Mouse (Mus musculus): Measurements from ENCODE around the gene Stard3nl. TPM values are rescaled to one million over a fixed set of nuclear protein-coding genes. Genes with fewer than 3 reads are reported as not detected.

Gene Stard3nl
- total RNA-seq (2012; rRNA removed) (22.7 and 25.2 TPM in 2 replicates), total RNA-seq (2014; rRNA removed) (35.3 and 38.1 TPM in 2 replicates), polyA plus RNA-seq (2012; ENCODE audit: insufficient read length, low read depth) (30.5 and 35.3 TPM in 2 replicates)

- Histone ChIP-seq H3K79me2 (replicated peaks; ENCODE audit: control insufficient read depth, extremely low read depth, insufficient read depth, poor library complexity, severe bottlenecking) (0 out of 2 replicates have a peak, but pooled peaks cover 3% of the 10 kb centered on the region), H3K27ac (ENCODE audit: insufficient read depth, low read depth) (peak within 1 kb of the TSS; percentile 42; the same call in 1 of the 2 replicates), H3K27me3 (replicated peaks) (no peaks in the 10 kb centered on the region), H3K4me2 (ENCODE audit: insufficient read depth, low read depth, poor library complexity, severe bottlenecking) (peak within 1 kb of the TSS; percentile 36; the same call in 1 of the 2 replicates), H3K4me3 (replicated peaks in 1 of 3; ENCODE audit: low read depth in 2 of 3, low read length in 2 of 3, poor library complexity in 1 of 3) (peak within 1 kb of the TSS; percentile 80 to 90 (median 88)), H3K9me3 (replicated peaks; ENCODE audit: low read length) (no peaks in the 10 kb centered on the region), H3K4me1 (ENCODE audit: control insufficient read depth in 1 of 2, insufficient read depth in 2 of 2) (peaks cover 11 to 28% of the 10 kb centered on the region in 2 experiments), H3K9ac (ENCODE audit: insufficient read depth, low read depth) (peak within 1 kb of the TSS; percentile 87), H3K36me3 (replicated peaks in 1 of 2; ENCODE audit: control insufficient read depth in 1 of 2, insufficient read depth in 1 of 2, low read length in 1 of 2) (peaks cover 0 to 13% of the 10 kb centered on the region in 2 experiments)
- dilution Hi-C loops (cut with MboI; ENCODE audit: extremely low pct_ligation_motif_present, extremely low pct_unique_long_range_greater_than_20kb, low sequenced_read_pairs), result no loop called here
- peak; percentile 97 for DNase-seq (ENCODE audit: extremely low read depth)
- in situ Hi-C loops (cut with MboI; ENCODE audit: low pct_ligation_motif_present, low pct_unique_long_range_greater_than_20kb, low sequenced_read_pairs), result no loop called here
- no peak for TF ChIP-seq KAT2A (IDR thresholded peaks at IDR 0.05; ENCODE audit: insufficient replicate concordance, low read length)
- TF ChIP-seq ELF1 (IDR thresholded peaks at IDR 0.05; ENCODE audit: low read depth, low read length), result no peak; the same call in 1 of the 2 replicates
- peak; percentile 77 for TF ChIP-seq NELFE (IDR thresholded peaks at IDR 0.05; ENCODE audit: low read depth, low read length)
- TF ChIP-seq RAD21 (IDR thresholded peaks at IDR 0.05; ENCODE audit: low read depth, low read length), result no peak
- 0 out of 2 replicates have a peak, but pooled peaks have one; percentile 19 for TF ChIP-seq HCFC1 (IDR thresholded peaks at IDR 0.05; ENCODE audit: low read depth, low read length)
- TF ChIP-seq TBP (conservative IDR thresholded peaks at IDR 0.05; ENCODE audit: low read depth, low read length), result peak; percentile 92
- TF ChIP-seq JUND (conservative IDR thresholded peaks at IDR 0.05; ENCODE audit: low read depth, low read length), result no peak
- no peak for TF ChIP-seq ZKSCAN1 (IDR thresholded peaks at IDR 0.05; ENCODE audit: borderline replicate concordance, low read depth, low read length)
- TF ChIP-seq MAFK (IDR thresholded peaks at IDR 0.05; ENCODE audit: insufficient replicate concordance, low read length), result no peak
- no peak for TF ChIP-seq NRF1 (IDR thresholded peaks at IDR 0.05; ENCODE audit: low read depth, low read length)
- no peak for TF ChIP-seq ZNF384 (IDR thresholded peaks at IDR 0.05; ENCODE audit: low read depth, low read length)
- TF ChIP-seq UBTF (IDR thresholded peaks at IDR 0.05; ENCODE audit: low read depth, low read length), result no peak
- TF ChIP-seq E2F4 (IDR thresholded peaks at IDR 0.05; ENCODE audit: insufficient replicate concordance, low read depth, low read length), result no peak
- TF ChIP-seq RCOR1 (conservative IDR thresholded peaks at IDR 0.05; ENCODE audit: low read depth, low read length), result no peak
- TF ChIP-seq CHD1 (IDR thresholded peaks at IDR 0.05; ENCODE audit: low read depth, low read length), result no peak; the same call in 1 of the 2 replicates
- TF ChIP-seq GABPA (IDR thresholded peaks at IDR 0.05; ENCODE audit: insufficient replicate concordance, low read depth, low read length), result no peak
- no peak for TF ChIP-seq SMC3 (IDR thresholded peaks at IDR 0.05; ENCODE audit: low read depth, low read length)
- no peak; the same call in 1 of the 2 replicates for TF ChIP-seq MXI1 (IDR thresholded peaks at IDR 0.05; ENCODE audit: low read depth, low read length)
- peak; percentile 59; the same call in 1 of the 2 replicates for TF ChIP-seq ZMIZ1 (IDR thresholded peaks at IDR 0.05; ENCODE audit: low read depth, low read length)
- TF ChIP-seq MEF2A (IDR thresholded peaks at IDR 0.05; ENCODE audit: borderline replicate concordance, low read depth, low read length), result no peak
- no peak for TF ChIP-seq EP300 (IDR thresholded peaks at IDR 0.05; ENCODE audit: low read length)
- peak; percentile 92 for TF ChIP-seq POLR2A (IDR thresholded peaks at IDR 0.05; ENCODE audit: low read depth, low read length)
- no peak for TF ChIP-seq ETS1 (conservative IDR thresholded peaks at IDR 0.05; ENCODE audit: low read depth, low read length)
- peak; percentile 70 for TF ChIP-seq TCF12 (IDR thresholded peaks at IDR 0.05; ENCODE audit: low read depth, low read length)
- TF ChIP-seq MYC (IDR thresholded peaks at IDR 0.05; ENCODE audit: low read depth, low read length), result no peak
- no peak for TF ChIP-seq USF1 (IDR thresholded peaks at IDR 0.05; ENCODE audit: low read depth, low read length)
- no peak for TF ChIP-seq ZC3H11A (IDR thresholded peaks at IDR 0.05; ENCODE audit: low read depth, low read length)
- TF ChIP-seq PAX5 (IDR thresholded peaks at IDR 0.05; ENCODE audit: low read length), result no peak
- TF ChIP-seq POLR2AphosphoS2 (IDR thresholded peaks at IDR 0.05; ENCODE audit: low read depth, low read length), result no peak
- TF ChIP-seq MAX (IDR thresholded peaks at IDR 0.05; ENCODE audit: low read length), result no peak
- no peak for TF ChIP-seq CTCF (conservative IDR thresholded peaks at IDR 0.05 in 1 of 2, IDR thresholded peaks at IDR 0.05 in 1 of 2; ENCODE audit: low read depth in 2 of 2, low read length in 2 of 2)
- TF ChIP-seq IRF4 (IDR thresholded peaks at IDR 0.05; ENCODE audit: low read depth, low read length), result no peak
- TF ChIP-seq SIN3A (IDR thresholded peaks at IDR 0.05; ENCODE audit: low read length), result no peak
- TF ChIP-seq USF2 (conservative IDR thresholded peaks at IDR 0.05; ENCODE audit: low read depth, low read length), result no peak
- TF ChIP-seq BHLHE40 (IDR thresholded peaks at IDR 0.05; ENCODE audit: low read depth, low read length), result no peak
- TF ChIP-seq JUN (IDR thresholded peaks at IDR 0.05; ENCODE audit: insufficient read depth, low read depth, low read length), result no peak
- peak; percentile 54; the same call in 1 of the 2 replicates for TF ChIP-seq CHD2 (IDR thresholded peaks at IDR 0.05; ENCODE audit: low read length)
- TF ChIP-seq MAZ (IDR thresholded peaks at IDR 0.05; ENCODE audit: low read depth, low read length), result no peak
Observed at GRCm38 (mm10) chr13:19395688-19396354, at the start of gene Stard3nl. Stard3nl (minus strand) TSS chr13:19395795.
